Mouse (Mus musculus): ENCODE data around the gene Npepl1.

DNA sequence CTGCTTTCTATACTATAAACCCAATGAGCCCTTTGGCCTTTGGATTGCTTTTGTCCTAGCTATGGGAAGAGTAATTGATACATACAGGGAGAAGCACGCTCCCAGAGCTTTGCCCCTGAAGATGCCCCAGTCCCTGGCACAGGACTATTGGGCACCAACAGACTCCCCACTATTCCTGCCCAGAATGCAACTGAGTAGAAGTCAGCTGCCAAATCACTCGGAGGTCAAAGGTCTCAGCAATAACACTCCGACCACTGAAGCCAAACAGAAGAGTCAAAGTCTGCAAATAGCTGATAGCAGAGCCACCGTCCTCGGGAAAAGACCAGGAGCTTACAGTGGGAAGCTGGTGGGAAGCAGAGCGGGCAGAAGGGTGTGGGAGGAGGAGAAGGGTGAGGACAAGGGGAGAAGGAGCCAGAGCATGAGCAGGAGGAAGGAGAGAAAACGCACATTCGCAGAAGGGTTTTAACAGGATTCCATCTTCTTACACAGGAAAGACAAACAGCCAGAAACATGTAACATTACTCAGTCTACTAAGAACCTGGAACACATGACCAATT lies 22.3 kb downstream of the Npepl1 start:
- TF ChIP-seq CTCF (IDR thresholded peaks at IDR 0.05; ENCODE audit: control insufficient read depth, insufficient read depth, insufficient replicate concordance, low read depth, low read length) (no peak), POLR2A (IDR thresholded peaks at IDR 0.05; ENCODE audit: control insufficient read depth, low read depth, low read length) (no peak)

Data from testis, adult 2 months (tissue).